Mouse (Mus musculus) CH12.LX (cell line): ENCODE measurements around the gene Rbms1.

ENCODE experiments used
- CHD1 ChIP-seq: IDR thresholded peaks from 2 replicates; pipeline ENCODE4 v1.6.1; 2012; ENCODE audit warnings: low read depth, low read length, improper control_type of control experiment, inconsistent platforms
- CTCF ChIP-seq, 2 experiments: IDR thresholded peaks in 1 of 2; conservative IDR thresholded peaks in 1 of 2; 2 replicates each; pipeline ENCODE4 v1.5.1; 2011 to 2012; ENCODE audit warnings: low read depth in 2 of 2, low read length in 2 of 2, improper control_type of control experiment in 1 of 2, inconsistent platforms in 1 of 2, mild to moderate bottlenecking in 1 of 2, moderate library complexity in 1 of 2
- E2F4 ChIP-seq: IDR thresholded peaks from 2 replicates; pipeline ENCODE4 v1.6.1; 2011; ENCODE audit warnings: low read depth, low read length, improper control_type of control experiment; ENCODE audit not compliant: insufficient replicate concordance
- EP300 ChIP-seq: IDR thresholded peaks from 2 replicates; pipeline ENCODE4 v1.6.1; 2011; ENCODE audit warnings: low read length, improper control_type of control experiment
- HCFC1 ChIP-seq: IDR thresholded peaks from 2 replicates; pipeline ENCODE4 v1.6.1; 2012; ENCODE audit warnings: low read depth, mild to moderate bottlenecking, inconsistent platforms, low read length, improper control_type of control experiment
- MAFK ChIP-seq: IDR thresholded peaks from 2 replicates; pipeline ENCODE4 v1.6.1; 2011; ENCODE audit warnings: low read length, improper control_type of control experiment; ENCODE audit not compliant: insufficient replicate concordance
- POLR2A ChIP-seq: IDR thresholded peaks from 2 replicates; pipeline ENCODE4 v1.6.1; 2011; ENCODE audit warnings: low read depth, mild to moderate bottlenecking, improper control_type of control experiment, low read length
- TCF12 ChIP-seq: IDR thresholded peaks from 2 replicates; pipeline ENCODE4 v1.6.1; 2014; ENCODE audit warnings: low read depth, mild to moderate bottlenecking, inconsistent platforms, low read length, improper control_type of control experiment
- UBTF ChIP-seq: IDR thresholded peaks from 2 replicates; pipeline ENCODE4 v1.6.1; 2012; ENCODE audit warnings: low read depth, mild to moderate bottlenecking, inconsistent platforms, low read length, improper control_type of control experiment, moderate library complexity
- USF1 ChIP-seq: IDR thresholded peaks from 2 replicates; pipeline ENCODE4 v1.6.1; 2014; ENCODE audit warnings: low read depth, mild to moderate bottlenecking, inconsistent platforms, low read length, improper control_type of control experiment
- USF2 ChIP-seq: conservative IDR thresholded peaks from 2 replicates; pipeline ENCODE4 v1.6.1; 2011; ENCODE audit warnings: low read depth, low read length, improper control_type of control experiment
- ZC3H11A ChIP-seq: IDR thresholded peaks from 2 replicates; pipeline ENCODE4 v1.6.1; 2012; ENCODE audit warnings: low read depth, mild to moderate bottlenecking, inconsistent platforms, low read length, improper control_type of control experiment
- ZNF384 ChIP-seq: IDR thresholded peaks from 2 replicates; pipeline ENCODE4 v1.6.1; 2012; ENCODE audit warnings: low read depth, low read length, improper control_type of control experiment, inconsistent platforms

- TF ChIP-seq E2F4: no peak
- no peak for TF ChIP-seq CHD1
- no peak for TF ChIP-seq CTCF (conservative IDR thresholded peaks at IDR 0.05 in 1 of 2, IDR thresholded peaks at IDR 0.05 in 1 of 2; ENCODE audit: low read depth in 2 of 2, low read length in 2 of 2)
- no peak for TF ChIP-seq UBTF
- TF ChIP-seq ZNF384: no peak
- TF ChIP-seq USF1: no peak
- TF ChIP-seq MAFK: no peak
- no peak for TF ChIP-seq ZC3H11A
- TF ChIP-seq TCF12: no peak
- no peak for TF ChIP-seq USF2
- TF ChIP-seq POLR2A: no peak
- no peak for TF ChIP-seq EP300
- no peak for TF ChIP-seq HCFC1
Observed at GRCm38 (mm10) chr2:60828908-60829462, 134.0 kb downstream of the Rbms1 start.
